Mouse (Mus musculus) Patski (cell line): Measurements from ENCODE around the gene Myl9. TPM values are rescaled to one million over a fixed set of nuclear protein-coding genes. Genes with fewer than 3 reads are reported as not detected.

Source experiments
- ATAC-seq: fragments of 100-300 bp; one replicate; pipeline ENCODE4 v1.8.0; 2021
- CTCF ChIA-PET: fragments of 350-600 bp; sonication (Branson Sonifier 250); formaldehyde crosslinking; loops from one replicate; lab custom pipeline; 2022; ENCODE audit warnings: inconsistent platforms; lab: Charles Lee
- POLR2A ChIA-PET: fragments of 350-600 bp; sonication (Branson Sonifier 250); formaldehyde crosslinking; loops from one replicate; lab custom pipeline; 2022; ENCODE audit warnings: antibody characterized with exemption, inconsistent platforms; lab: Charles Lee
- DNase-seq: peaks from one replicate; pipeline ENCODE4 v3.0.0-alpha.2; 2011; ENCODE audit warnings: low read depth, low spot score
- H3K27me3 ChIP-seq: fragments of 371-371 bp; one replicate; pipeline ENCODE4 v1.5.1; 2021
- CTCF ChIP-seq: fragments of 100-300 bp; IDR thresholded peaks from one replicate; pipeline ENCODE4 v1.5.1; 2021
- in situ Hi-C: fragments of 300-500 bp; cut with MboI; formaldehyde crosslinking; loops from 3 replicates; pipeline ENCODE4 v1.11.1; 2018; ENCODE audit warnings: low pct_unique_long_range_greater_than_20kb, mixed read lengths
- polyA plus RNA-seq: library from polyadenylated mRNA; unstranded; gene quantifications from one replicate; pipeline ENCODE4 v1.2.3, GENCODE M21; 2021

The Myl9 gene
- polyA plus RNA-seq, 1 experiment from 2014 or later, result 38.7 TPM

GRCm38 (mm10) chr2:156777326-156778004 lies 2.2 kb downstream of the Myl9 start:
- DNase-seq (no peak), ATAC-seq (no peak)
- POLR2A ChIA-PET, result no interaction called here
- TF ChIP-seq CTCF, result no peak
- H3K27me3 ChIP-seq, result no peaks in the 10 kb centered on the region
- in situ Hi-C loops, result no loop called here
- CTCF ChIA-PET, result interaction anchor here (1.1 kb wide), 1 partner anchor 18 kb away, joined by 3 read pairs; no protein-coding TSS in a partner anchor

- CTCF ChIA-PET, result no interaction called here
- DNase-seq (no peak), ATAC-seq (no peak)
- POLR2A ChIA-PET, result no interaction called here
- no peak for TF ChIP-seq CTCF
- no peaks in the 10 kb centered on the region for H3K27me3 ChIP-seq
- in situ Hi-C loops, result no loop called here
Observed at GRCm38 (mm10) chr2:156778571-156778970, 3.4 kb downstream of the Myl9 start.

GRCm38 (mm10) chr2:156779036-156779435 lies 3.8 kb downstream of the Myl9 start:
- POLR2A ChIA-PET, result no interaction called here
- ATAC-seq, result no peak
- in situ Hi-C loops, result no loop called here
- H3K27me3 ChIP-seq, result no peaks in the 10 kb centered on the region
- no peak for DNase-seq
- CTCF ChIA-PET, result no interaction called here
- no peak for TF ChIP-seq CTCF

GRCm38 (mm10) chr2:156779488-156779887 lies 4.3 kb downstream of the Myl9 start:
- POLR2A ChIA-PET, result no interaction called here
- DNase-seq (no peak), ATAC-seq (no peak)
- in situ Hi-C loops, result no loop called here
- TF ChIP-seq CTCF, result no peak
- CTCF ChIA-PET, result no interaction called here
- H3K27me3 ChIP-seq, result no peaks in the 10 kb centered on the region

GRCm38 (mm10) chr2:156780129-156780528 lies 4.9 kb downstream of the Myl9 start:
- ChIA-PET POLR2A (no interaction called here), CTCF (no interaction called here)
- no peak for TF ChIP-seq CTCF
- ATAC-seq (no peak), DNase-seq (no peak)
- in situ Hi-C loops, result no loop called here
- H3K27me3 ChIP-seq, result no peaks in the 10 kb centered on the region

GRCm38 (mm10) chr2:156780752-156781151 lies 5.5 kb downstream of the Myl9 start:
- ATAC-seq (no peak), DNase-seq (no peak)
- no peak for TF ChIP-seq CTCF
- POLR2A ChIA-PET, result no interaction called here
- CTCF ChIA-PET, result no interaction called here
- in situ Hi-C loops, result no loop called here
- H3K27me3 ChIP-seq, result no peaks in the 10 kb centered on the region

GRCm38 (mm10) chr2:156781281-156781680 lies 6.1 kb downstream of the Myl9 start:
- no peaks in the 10 kb centered on the region for H3K27me3 ChIP-seq
- no peak for TF ChIP-seq CTCF
- ATAC-seq, result no peak
- DNase-seq, result no peak
- ChIA-PET CTCF (no interaction called here), POLR2A (no interaction called here)
- in situ Hi-C loops, result no loop called here

GRCm38 (mm10) chr2:156781836-156782480 lies 6.7 kb downstream of the Myl9 start:
- DNase-seq (no peak), ATAC-seq (no peak)
- no peak for TF ChIP-seq CTCF
- in situ Hi-C loops, result no loop called here
- no peaks in the 10 kb centered on the region for H3K27me3 ChIP-seq
- ChIA-PET POLR2A (no interaction called here), CTCF (no interaction called here)

GRCm38 (mm10) chr2:156782481-156783348 lies 7.5 kb downstream of the Myl9 start:
- CTCF ChIA-PET, result interaction anchor here (1.0 kb wide), 2 partner anchors 12 to 14 kb away, joined by 3 read pairs; no protein-coding TSS in a partner anchor
- no peak for TF ChIP-seq CTCF
- DNase-seq (no peak), ATAC-seq (no peak)
- in situ Hi-C loops, result no loop called here
- H3K27me3 ChIP-seq, result no peaks in the 10 kb centered on the region
- POLR2A ChIA-PET, result no interaction called here

- in situ Hi-C loops, result no loop called here
- ChIA-PET POLR2A (no interaction called here), CTCF (interaction anchor here (1.0 kb wide), 2 partner anchors 11 to 13 kb away, joined by 3 read pairs; no protein-coding TSS in a partner anchor)
- no peak for TF ChIP-seq CTCF
- DNase-seq (no peak), ATAC-seq (no peak)
- H3K27me3 ChIP-seq, result no peaks in the 10 kb centered on the region
Observed at GRCm38 (mm10) chr2:156783349-156783728, 8.1 kb downstream of the Myl9 start.
